ENCODE assay signal across 7 mouse cellular contexts in genomic region chr2:65929927-65930326, GRCm38 (mm10).
DNase-seq lines count a peak whose midpoint lies in the region; ATAC-seq and TF ChIP-seq lines count a peak whose summit lies in the region.

No protein-coding gene starts in this region.

- peak overlapping the region; percentile 28 for H3K4me3 ChIP-seq in cortical plate, adult 2 months (ENCODE audit: insufficient read depth, low read length)
- H3K4me3 ChIP-seq in forebrain, embryonic 12.5 days (replicated peaks) = peak overlapping the region; percentile 29
- H3K4me3 ChIP-seq in midbrain, embryonic 16.5 days (ENCODE audit: low read depth, low read length) = peak overlapping the region; percentile 37

- ATAC-seq in forebrain, embryonic 12.5 days (ENCODE audit: low FRiP score) = peak; percentile 85
- ATAC-seq in midbrain, embryonic 16.5 days = peak; percentile 89
- no peak for ATAC-seq in granulocyte monocyte progenitor cell, adult 5-6 weeks (replicated peaks; ENCODE audit: poor library complexity, severe bottlenecking)

- H3K27me3 ChIP-seq in forebrain, embryonic 12.5 days = no peaks in the 10 kb centered on the region
- H3K27me3 ChIP-seq in midbrain, embryonic 16.5 days (ENCODE audit: control insufficient read depth, insufficient read depth, low read depth, low read length) = no peaks in the 10 kb centered on the region

- H3K9ac ChIP-seq in forebrain, embryonic 12.5 days = peak overlapping the region; percentile 21; the same call in 1 of the 2 replicates
- peak overlapping the region; percentile 68 for H3K9ac ChIP-seq in midbrain, embryonic 16.5 days (ENCODE audit: low read depth, low read length)

- peak; percentile 97 for TF ChIP-seq POLR2A in cortical plate, adult 2 months (IDR thresholded peaks at IDR 0.05; ENCODE audit: extremely low read depth, insufficient read depth, low read length)

- peak overlapping the region; percentile 2; the same call in 1 of the 2 replicates for H3K27ac ChIP-seq in cortical plate, adult 2 months (ENCODE audit: insufficient read depth, low read length)
- peak overlapping the region; percentile 90 for H3K27ac ChIP-seq in forebrain, embryonic 12.5 days
- peak overlapping the region; percentile 89 for H3K27ac ChIP-seq in midbrain, embryonic 16.5 days (ENCODE audit: low read length)

- no peaks in the 10 kb centered on the region for H3K36me3 ChIP-seq in forebrain, embryonic 12.5 days (replicated peaks)
- H3K36me3 ChIP-seq in midbrain, embryonic 16.5 days (ENCODE audit: control insufficient read depth, insufficient read depth, low read length) = no peaks in the 10 kb centered on the region

- TF ChIP-seq CTCF in cortical plate, adult 2 months (IDR thresholded peaks at IDR 0.05; ENCODE audit: extremely low read depth, insufficient read depth, low read length) = no peak

- H3K4me1 ChIP-seq in cortical plate, adult 2 months (ENCODE audit: control insufficient read depth, insufficient read depth, low read length) = peaks cover 4% of the 10 kb centered on the region; the same call in 1 of the 2 replicates
- H3K4me1 ChIP-seq in forebrain, embryonic 12.5 days = peaks cover 18% of the 10 kb centered on the region
- H3K4me1 ChIP-seq in midbrain, embryonic 16.5 days (ENCODE audit: control insufficient read depth, insufficient read depth, low read length) = peaks cover 13% of the 10 kb centered on the region

- peak; percentile 51 to 60 for DNase-seq in layer of hippocampus, adult 8-10 months (ENCODE audit: low spot score in 2 of 2)
- no peak for DNase-seq in lung, postnatal 25 days (ENCODE audit: low spot score)
- no peak for DNase-seq in thymus, postnatal 25 days

- peak overlapping the region; percentile 45 for H3K4me2 ChIP-seq in forebrain, embryonic 12.5 days
- H3K4me2 ChIP-seq in midbrain, embryonic 16.5 days (ENCODE audit: low read length) = peak overlapping the region; percentile 48

- WGBS in forebrain, embryonic 12.5 days = 37% methylated on average over 11 of the region's 11 CpGs
- WGBS in midbrain, embryonic 16.5 days = 19% methylated on average over 11 of the region's 11 CpGs

- no peaks in the 10 kb centered on the region for H3K9me3 ChIP-seq in forebrain, embryonic 12.5 days
- no peaks in the 10 kb centered on the region for H3K9me3 ChIP-seq in midbrain, embryonic 16.5 days (replicated peaks; ENCODE audit: control insufficient read depth, low read length, poor library complexity, severe bottlenecking)

Comparison
In these comparisons a context has a peak if more than half of its experiments do, and no peak if none do; other contexts are left out.
1. H3K27ac ChIP-seq: peak in every context shown above with its lines; median percentile 90 in forebrain, embryonic 12.5 days; 89 in midbrain, embryonic 16.5 days; 2 in cortical plate, adult 2 months.
2. DNase-seq: peak in layer of hippocampus, adult 8-10 months (2 of 2); none in lung, postnatal 25 days (single experiment) and thymus, postnatal 25 days (single experiment).
3. Peak in every context shown above with its lines, with median percentiles within 50 percentile points of each other: H3K4me3 ChIP-seq.